Mouse (Mus musculus) layer of hippocampus, adult 2 months (tissue): Measurements from ENCODE around the gene Ptgs1. TPM values are rescaled to one million over a fixed set of nuclear protein-coding genes. Genes with fewer than 3 reads are reported as not detected.

Experiments
- DNase-seq, 2 experiments: peaks; one replicate each; pipeline ENCODE4 v3.0.0; 2022; ENCODE audit warnings: low spot score in 2 of 2
- H3K27ac ChIP-seq: fragments of 200-600 bp; 2 replicates; pipeline ENCODE4 v1.8.1; 2022
- H3K4me3 ChIP-seq: fragments of 200-600 bp; 2 replicates; pipeline ENCODE4 v1.8.1; 2022; ENCODE audit warnings: mild to moderate bottlenecking
- CTCF ChIP-seq: fragments of 200-600 bp; conservative IDR thresholded peaks from 2 replicates; pipeline ENCODE4 v1.8.1; 2022; ENCODE audit warnings: antibody characterized with exemption, mild to moderate bottlenecking, moderate library complexity
- total RNA-seq, 2 experiments: library from RNA; stranded (reverse); gene quantifications; 2 replicates each; pipeline ENCODE4 v1.2.3; 2021

Gene Ptgs1
- total RNA-seq, 2 experiments from 2014 or later: 17.1 to 19.1 TPM

- no peak overlapping the region for H3K4me3 ChIP-seq
- no peak overlapping the region for H3K27ac ChIP-seq
- DNase-seq: no peak
- no peak for TF ChIP-seq CTCF
These were observed 40.9 kb downstream of the Ptgs1 start for GRCm38 (mm10) chr2:36271085-36271484.

- no peak for TF ChIP-seq CTCF
- DNase-seq: no peak
- Histone ChIP-seq H3K4me3 (no peak overlapping the region), H3K27ac (no peak overlapping the region)
These were observed 42.2 kb downstream of the Ptgs1 start for GRCm38 (mm10) chr2:36272288-36272950.

GRCm38 (mm10) chr2:36276454-36276853 lies 46.2 kb downstream of the Ptgs1 start:
- DNase-seq: peak; percentile 24 to 75
- TF ChIP-seq CTCF: peak; percentile 86
- H3K4me3 ChIP-seq: no peak overlapping the region
- H3K27ac ChIP-seq: no peak overlapping the region

- TF ChIP-seq CTCF: no peak
- no peak overlapping the region for H3K27ac ChIP-seq
- no peak overlapping the region for H3K4me3 ChIP-seq
- DNase-seq: no peak
These were observed 48.5 kb downstream of the Ptgs1 start for GRCm38 (mm10) chr2:36278760-36279159.

- H3K4me3 ChIP-seq: no peak overlapping the region
- TF ChIP-seq CTCF: no peak
- no peak overlapping the region for H3K27ac ChIP-seq
- DNase-seq: no peak
These were observed 50.9 kb downstream of the Ptgs1 start for GRCm38 (mm10) chr2:36281138-36281537.

GRCm38 (mm10) chr2:36282301-36282700 lies 52.1 kb downstream of the Ptgs1 start:
- no peak for TF ChIP-seq CTCF
- H3K27ac ChIP-seq: no peak overlapping the region
- no peak overlapping the region for H3K4me3 ChIP-seq
- no peak for DNase-seq

Other genes starting within 250 kb of the Ptgs1 start
- gene Ndufa8, start 181.0 kb upstream of the Ptgs1 start, total RNA-seq: 100 to 1,000 TPM; 175 to 180 TPM
- gene Morn5, start 181.0 kb upstream of the Ptgs1 start, total RNA-seq: 1 to 10 TPM; 1.4 to 1.7 TPM
- gene Lhx6, start 125.0 kb upstream of the Ptgs1 start, total RNA-seq: 10 to 100 TPM; 15.5 to 16.0 TPM
- 10 to 100 TPM; 13.8 to 18.6 TPM for gene Mrrf, start 94.0 kb upstream of the Ptgs1 start, total RNA-seq
- 10 to 100 TPM; 41.7 to 46.3 TPM for gene Rbm18, start 93.7 kb upstream of the Ptgs1 start, total RNA-seq
- gene Olfr338, start 143.1 kb downstream of the Ptgs1 start, total RNA-seq: under 1 TPM in 1 of 2 experiments, not detected in 1; 0.05 TPM
- gene Olfr339, start 188.5 kb downstream of the Ptgs1 start, total RNA-seq: not detected
- not detected for gene Olfr340, start 222.2 kb downstream of the Ptgs1 start, total RNA-seq